Mouse (Mus musculus) layer of hippocampus, adult 9-10 months (tissue): ENCODE results near the gene Gm20388.

Experiments used
- DNase-seq: peaks from one replicate; pipeline ENCODE4 v3.0.0; 2022; ENCODE audit warnings: low spot score

Gm20388 gene

DNA sequence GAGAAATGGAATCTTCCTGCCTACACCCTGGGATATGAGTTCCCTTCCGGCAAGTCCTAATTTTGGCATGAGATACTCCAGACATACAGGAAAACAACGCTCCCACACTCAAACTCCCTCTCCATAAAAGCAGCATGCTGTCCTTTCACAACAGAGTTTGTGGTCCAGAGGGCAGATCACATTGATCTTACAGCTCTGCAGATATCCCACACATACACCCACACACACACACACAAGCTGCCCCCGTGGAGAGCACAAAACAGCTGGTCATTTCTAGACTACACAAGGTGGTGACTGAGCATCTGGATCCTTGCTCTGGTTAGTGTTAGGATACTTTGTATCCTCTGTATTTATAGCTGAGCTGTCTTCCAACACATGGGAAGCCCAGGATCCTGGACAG lies 1964.4 kb downstream of the Gm20388 start:
- no peak for DNase-seq

GRCm38 (mm10) chr8:121875517-121875916 lies 1964.9 kb downstream of the Gm20388 start:
- no peak for DNase-seq

DNA sequence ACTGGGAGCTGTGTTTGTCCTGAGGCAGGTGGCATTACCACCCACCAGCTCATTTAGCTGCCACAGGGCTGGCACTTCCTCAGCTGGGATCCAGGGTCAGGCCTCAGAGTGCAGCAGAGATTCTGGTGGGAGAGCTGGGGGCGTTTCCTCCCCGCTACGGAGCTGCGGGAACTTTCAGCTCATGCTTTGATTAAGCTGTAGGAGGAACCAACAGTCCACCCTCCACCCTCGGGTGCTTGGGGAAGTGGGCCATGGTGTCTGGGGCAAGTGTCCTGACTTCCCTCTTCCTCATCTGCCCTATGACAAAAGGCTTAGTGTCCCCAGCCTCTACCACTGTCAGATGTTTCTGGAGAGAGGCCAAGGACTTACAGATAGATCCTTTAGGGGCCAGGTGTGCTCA lies 1966.6 kb downstream of the Gm20388 start:
- no peak for DNase-seq

DNA sequence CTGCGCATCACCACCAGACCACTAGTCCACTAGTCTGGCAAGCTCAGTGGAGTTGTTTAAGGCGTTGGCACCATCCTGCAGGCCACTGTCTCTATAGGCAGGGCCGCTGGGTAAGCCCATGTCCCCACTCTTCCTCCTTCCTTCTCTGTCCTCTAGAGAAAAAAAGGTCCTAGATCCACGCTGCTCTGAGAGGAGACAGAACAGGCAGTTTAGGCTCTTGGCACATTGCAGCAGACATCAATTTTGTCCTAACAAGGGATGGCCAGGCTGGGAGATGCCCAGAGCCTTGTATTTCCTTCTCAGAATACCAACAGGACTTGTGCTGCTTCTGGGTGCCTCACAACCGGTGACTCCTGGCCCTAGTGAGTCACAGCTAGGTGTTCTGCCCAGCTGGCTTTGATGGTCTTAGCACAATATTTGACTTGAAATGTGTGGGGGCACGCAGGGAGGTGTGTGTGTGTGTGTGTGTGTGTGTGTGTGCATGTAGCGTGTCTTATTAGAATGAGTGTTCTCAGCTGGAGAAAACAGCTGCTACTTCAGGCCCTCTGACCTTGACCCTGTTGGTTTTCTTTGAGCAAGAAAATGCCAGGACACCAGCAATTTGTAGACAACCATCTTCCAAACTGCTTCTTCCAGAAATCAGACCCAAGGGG lies 1967.3 kb downstream of the Gm20388 start:
- no peak for DNase-seq

GRCm38 (mm10) chr8:121879712-121880111 lies 1969.1 kb downstream of the Gm20388 start:
- DNase-seq = no peak

GRCm38 (mm10) chr8:121880818-121881217 lies 1970.2 kb downstream of the Gm20388 start:
- DNase-seq = no peak

DNA sequence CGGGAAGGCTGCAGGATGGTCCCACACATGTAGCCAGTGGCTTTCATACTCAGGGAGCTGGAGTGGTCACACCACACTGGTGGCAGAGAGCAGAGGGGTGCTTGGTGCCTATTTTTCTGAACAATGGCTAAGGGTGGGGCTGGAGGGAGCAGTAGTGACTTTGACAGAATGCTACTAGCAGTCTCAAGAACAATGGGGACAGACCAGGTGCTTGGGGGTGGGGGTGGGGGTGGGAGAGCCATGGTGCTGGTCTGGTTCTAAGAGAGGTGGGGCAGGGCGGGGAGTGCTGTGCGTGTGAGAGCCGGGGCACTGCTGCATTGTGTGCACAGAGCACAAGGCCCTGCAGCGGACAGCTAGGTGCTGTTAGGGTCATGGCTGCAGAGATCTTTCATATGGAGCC lies 1971.3 kb downstream of the Gm20388 start:
- no peak for DNase-seq

DNA sequence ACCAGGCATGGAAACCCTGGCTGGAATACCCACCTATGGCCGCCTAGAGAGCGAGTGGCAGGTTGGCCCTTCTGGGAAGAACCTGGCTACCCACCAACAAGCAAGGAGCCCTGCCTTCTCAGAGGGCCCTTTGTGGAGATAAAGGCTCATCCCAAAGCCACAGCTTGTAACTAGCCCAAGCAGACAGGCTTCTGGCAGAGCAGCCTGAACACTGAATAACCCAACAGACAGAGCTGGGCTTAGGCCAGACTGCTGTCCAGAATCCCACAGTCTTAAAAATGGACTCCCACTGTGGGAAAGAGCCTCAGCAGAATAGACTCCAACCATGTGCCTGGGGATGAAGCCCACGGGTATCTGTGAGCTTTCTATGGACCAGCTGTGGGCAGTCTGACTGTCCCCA lies 1973.5 kb downstream of the Gm20388 start:
- no peak for DNase-seq

DNA sequence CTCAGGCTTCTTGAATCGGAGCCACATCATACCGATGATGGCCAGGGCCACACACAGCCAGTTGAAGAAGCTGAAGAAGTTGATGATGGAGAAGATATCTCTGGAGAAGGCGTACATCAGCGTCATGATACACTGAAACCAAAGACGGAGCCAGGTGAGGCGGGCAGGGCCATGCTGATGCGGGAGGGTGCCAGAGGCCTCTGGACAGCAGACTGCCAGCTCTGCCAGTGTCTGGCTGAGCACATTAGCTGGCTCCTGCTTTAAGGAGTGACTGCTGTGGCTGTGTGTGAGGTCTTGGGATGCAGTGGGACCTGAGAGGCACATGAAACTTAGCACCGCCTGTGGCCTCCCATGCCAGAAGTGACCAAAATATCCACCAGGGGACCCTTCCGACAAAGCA lies 1974.4 kb downstream of the Gm20388 start:
- no peak for DNase-seq

DNA sequence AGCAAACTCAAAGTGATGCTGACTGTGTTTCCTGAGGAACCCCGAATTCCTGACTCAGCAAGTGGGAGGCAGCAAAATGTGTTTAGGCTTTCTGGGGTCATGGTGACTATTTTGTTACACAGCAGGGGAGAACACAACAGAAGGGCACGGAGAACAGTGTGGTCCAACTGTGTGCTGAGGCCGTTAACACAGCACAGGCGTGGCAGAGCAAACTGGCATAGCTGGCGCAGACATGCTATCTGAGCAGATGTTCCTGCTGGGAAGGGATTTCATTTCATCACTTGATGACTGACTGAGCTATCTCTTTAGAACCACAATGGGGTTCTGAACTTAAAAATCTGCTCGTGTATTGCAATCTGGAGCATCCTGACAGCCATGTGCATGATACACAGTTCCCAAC lies 1974.8 kb downstream of the Gm20388 start:
- DNase-seq = no peak

DNA sequence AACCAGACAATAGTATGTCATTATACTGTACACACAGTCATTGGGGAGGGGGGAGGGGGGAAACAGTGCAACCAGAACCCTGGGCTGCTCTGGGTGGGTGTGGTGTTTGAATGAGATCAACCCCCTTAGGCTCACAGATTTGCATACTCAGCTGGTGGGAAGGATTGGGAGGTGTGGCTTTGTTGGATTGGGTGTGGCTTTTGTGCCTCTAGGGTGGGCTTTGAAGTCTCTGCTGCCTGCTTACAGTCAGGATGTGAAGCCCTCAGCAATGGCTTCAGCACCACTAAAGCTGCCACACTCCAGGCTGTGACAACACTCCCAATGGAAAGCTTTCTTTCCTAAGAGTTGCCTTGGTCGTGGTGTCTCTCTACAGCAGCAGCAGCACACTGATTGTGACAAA lies 1976.9 kb downstream of the Gm20388 start:
- DNase-seq = no peak

DNA sequence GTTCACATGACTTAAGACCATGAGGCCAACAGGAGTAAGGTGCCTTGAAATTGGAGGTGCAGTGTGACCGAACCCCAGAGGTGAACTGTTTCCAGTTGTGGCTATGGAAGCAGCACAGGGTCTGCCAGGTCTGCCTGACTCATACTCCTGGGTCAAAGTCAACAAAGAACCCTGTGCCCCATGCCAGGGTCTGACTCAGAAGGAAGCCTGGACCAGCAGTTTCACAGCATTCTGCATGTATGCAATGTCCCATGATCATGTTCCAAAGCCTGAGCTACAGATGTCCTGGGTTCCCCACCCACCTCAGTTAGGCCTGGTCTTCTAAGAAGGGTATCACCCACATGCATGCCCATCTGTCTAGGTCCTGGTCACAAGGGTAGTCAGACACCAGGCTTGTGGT lies 1978.7 kb downstream of the Gm20388 start:
- no peak for DNase-seq

DNA sequence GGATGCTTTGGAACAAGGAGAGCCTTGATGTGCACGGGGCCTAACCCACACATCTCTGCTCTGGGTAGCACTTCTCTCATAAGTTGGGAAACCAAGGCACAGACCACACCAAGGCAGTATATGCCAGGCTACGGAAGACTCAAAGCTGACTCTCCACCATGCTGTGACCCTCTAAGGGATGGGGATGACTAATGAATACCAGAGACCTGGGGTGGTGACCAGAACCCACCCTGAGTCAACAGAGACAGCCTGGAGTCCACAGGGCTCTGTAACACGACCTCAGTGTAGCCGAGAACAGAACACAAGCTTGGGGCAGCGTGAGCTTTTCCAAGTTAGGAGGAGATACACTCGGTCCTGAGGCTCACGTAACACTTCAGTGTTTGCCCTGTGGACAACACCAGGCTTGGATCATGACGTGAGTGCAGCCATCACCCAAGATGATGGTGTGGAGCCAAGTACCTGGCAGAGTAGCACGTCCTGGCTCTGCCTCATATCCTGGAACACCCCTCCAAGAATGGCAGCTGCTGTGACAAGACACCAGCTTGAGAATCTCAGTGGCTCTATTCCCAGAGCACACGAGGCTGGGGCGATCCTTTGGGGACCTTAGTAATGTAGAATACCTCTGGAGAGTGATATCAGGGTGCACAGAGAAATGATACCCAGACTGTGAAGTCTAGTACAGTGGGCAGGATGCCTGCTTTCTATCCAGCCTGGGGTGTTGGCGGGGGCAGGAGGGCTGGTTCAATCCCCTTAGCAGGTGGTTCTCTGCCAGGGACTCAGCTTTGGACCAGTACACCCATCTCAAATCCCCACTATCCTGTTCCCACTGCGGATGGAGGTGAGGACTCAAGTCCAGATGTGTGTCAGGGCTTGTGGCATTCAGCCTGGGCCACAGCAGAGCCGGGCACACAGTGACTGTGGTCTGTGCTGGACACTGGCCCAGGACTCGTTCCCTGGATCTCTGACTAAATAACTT lies 1979.5 kb downstream of the Gm20388 start:
- no peak for DNase-seq

- DNase-seq = no peak
These were observed 1982.2 kb downstream of the Gm20388 start for GRCm38 (mm10) chr8:121892875-121893274.

DNA sequence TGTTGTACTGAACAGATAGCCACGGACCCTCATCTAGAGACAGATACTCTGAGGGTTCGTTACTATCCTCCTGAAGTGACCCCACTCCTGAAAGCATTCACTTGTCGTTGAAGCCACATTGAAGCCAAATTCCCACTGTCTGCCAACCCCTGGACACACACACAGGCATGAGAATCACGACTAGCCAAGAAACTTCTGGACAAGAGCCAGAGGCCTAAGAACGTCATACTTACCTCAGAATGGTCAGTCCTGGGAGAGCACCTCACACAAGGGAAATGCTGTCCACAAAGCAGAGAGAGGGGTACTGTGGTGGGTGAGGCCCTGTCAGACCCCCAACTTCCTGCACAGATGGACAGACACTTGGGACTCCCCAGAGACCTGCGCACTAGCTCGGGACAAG lies 1985.3 kb downstream of the Gm20388 start:
- DNase-seq = no peak

- DNase-seq = no peak
These were observed 1986.0 kb downstream of the Gm20388 start for GRCm38 (mm10) chr8:121896476-121897145.

DNA sequence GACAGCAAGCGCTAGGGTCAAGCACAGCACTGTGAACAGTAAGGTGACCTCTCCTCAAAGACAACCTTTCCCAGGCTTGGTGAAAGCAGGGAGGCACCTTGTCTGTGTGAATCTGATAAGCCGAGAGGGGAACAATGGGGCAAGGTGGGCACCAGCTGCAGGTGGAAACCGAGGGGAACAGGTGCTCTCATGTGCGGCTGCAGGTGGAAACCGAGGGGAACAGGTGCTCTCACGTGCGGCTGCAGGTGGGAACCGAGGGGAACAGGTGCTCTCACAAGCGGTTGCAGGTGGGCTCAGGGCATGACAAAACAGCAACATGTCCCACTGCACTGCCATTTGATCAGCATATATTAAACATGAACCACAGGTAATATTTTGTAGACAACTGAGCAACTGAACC lies 1986.6 kb downstream of the Gm20388 start:
- no peak for DNase-seq

GRCm38 (mm10) chr8:121897871-121898381 lies 1987.3 kb downstream of the Gm20388 start:
- DNase-seq = peak; percentile 30

- peak; percentile 55 for DNase-seq
These were observed 1987.8 kb downstream of the Gm20388 start for GRCm38 (mm10) chr8:121898401-121898931.

- DNase-seq = no peak
These were observed 1988.8 kb downstream of the Gm20388 start for GRCm38 (mm10) chr8:121899180-121900044.

GRCm38 (mm10) chr8:121901498-121902236 lies 1991.0 kb downstream of the Gm20388 start:
- no peak for DNase-seq
